Mouse (Mus musculus) erythroblast, embryonic 14.5 days (primary cell): ENCODE data around the gene Tecpr1. TPM values are rescaled to one million over a fixed set of nuclear protein-coding genes. Genes with fewer than 3 reads are reported as not detected.

ENCODE experiments used
- H3K27me3 ChIP-seq: 2 replicates; pipeline ENCODE4 v1.6.1; 2012; ENCODE audit warnings: inconsistent platforms; ENCODE audit not compliant: control insufficient read depth
- H3K36me3 ChIP-seq: 2 replicates; pipeline ENCODE4 v1.6.1; 2012; ENCODE audit warnings: mild to moderate bottlenecking, inconsistent platforms; ENCODE audit not compliant: control insufficient read depth
- H3K4me1 ChIP-seq: 2 replicates; pipeline ENCODE4 v1.6.1; 2012; ENCODE audit warnings: inconsistent platforms; ENCODE audit not compliant: control insufficient read depth
- H3K4me3 ChIP-seq: replicated peaks from 2 replicates; pipeline ENCODE3; 2012; ENCODE audit warnings: moderate library complexity, mild to moderate bottlenecking, inconsistent platforms
- H3K9me3 ChIP-seq: 2 replicates; pipeline ENCODE4 v1.6.1; 2012; ENCODE audit warnings: low read length, inconsistent platforms, mixed read lengths; ENCODE audit not compliant: control insufficient read depth
- GATA1 ChIP-seq: IDR thresholded peaks from 2 replicates; pipeline ENCODE4 v1.6.1; 2012; ENCODE audit warnings: low read length, inconsistent platforms, mixed read lengths
- TAL1 ChIP-seq: IDR thresholded peaks from 3 replicates; pipeline ENCODE4 v1.6.1; 2012; ENCODE audit warnings: low read length, inconsistent platforms, mixed read lengths
- polyA plus RNA-seq: library from polyadenylated mRNA; stranded (reverse); fragments of >175 nt; gene quantifications from 2 replicates; pipeline ENCODE4 v1.2.3, GENCODE M21; 2012

Tecpr1 gene
- polyA plus RNA-seq, 1 experiment: 0.09 TPM

GRCm38 (mm10) chr5:144223899-144224816 is 743 bp upstream of the Tecpr1 start:
- Histone ChIP-seq H3K4me3 (peak overlapping the region; percentile 68), H3K9me3 (no peaks in the 10 kb centered on the region), H3K36me3 (no peaks in the 10 kb centered on the region), H3K27me3 (no peaks in the 10 kb centered on the region), H3K4me1 (peaks cover 32% of the 10 kb centered on the region)
- TF ChIP-seq TAL1 (no peak), GATA1 (no peak)

GRCm38 (mm10) chr5:144222811-144223502 is 458 bp downstream of the Tecpr1 start:
- no peak for TF ChIP-seq TAL1
- TF ChIP-seq GATA1: no peak
- Histone ChIP-seq H3K9me3 (no peaks in the 10 kb centered on the region), H3K27me3 (no peaks in the 10 kb centered on the region), H3K36me3 (no peaks in the 10 kb centered on the region), H3K4me3 (peak overlapping the region; percentile 68), H3K4me1 (peaks cover 32% of the 10 kb centered on the region)

- Histone ChIP-seq H3K27me3 (no peaks in the 10 kb centered on the region), H3K4me3 (no peak overlapping the region), H3K4me1 (peaks cover 28% of the 10 kb centered on the region), H3K9me3 (no peaks in the 10 kb centered on the region), H3K36me3 (peaks cover under 1% of the 10 kb centered on the region; the same call in 1 of the 2 replicates)
- no peak for TF ChIP-seq TAL1
- TF ChIP-seq GATA1: no peak
Observed at GRCm38 (mm10) chr5:144221305-144221704, 2.1 kb downstream of the Tecpr1 start.

- no peaks in the 10 kb centered on the region for H3K9me3 ChIP-seq
- no peak for TF ChIP-seq GATA1
- TF ChIP-seq TAL1: no peak
- peaks cover 23% of the 10 kb centered on the region for H3K4me1 ChIP-seq
- peaks cover 5% of the 10 kb centered on the region; the same call in 1 of the 2 replicates for H3K36me3 ChIP-seq
- H3K4me3 ChIP-seq: no peak overlapping the region
- no peaks in the 10 kb centered on the region for H3K27me3 ChIP-seq
Observed at GRCm38 (mm10) chr5:144219936-144220335, 3.5 kb downstream of the Tecpr1 start.

GRCm38 (mm10) chr5:144219306-144219705 is 4.1 kb downstream of the Tecpr1 start:
- Histone ChIP-seq H3K27me3 (no peaks in the 10 kb centered on the region), H3K36me3 (peaks cover 5% of the 10 kb centered on the region; the same call in 1 of the 2 replicates), H3K9me3 (no peaks in the 10 kb centered on the region), H3K4me1 (peaks cover 18% of the 10 kb centered on the region), H3K4me3 (no peak overlapping the region)
- TF ChIP-seq GATA1 (no peak), TAL1 (no peak)

GRCm38 (mm10) chr5:144218061-144218460 is 5.4 kb downstream of the Tecpr1 start:
- Histone ChIP-seq H3K9me3 (no peaks in the 10 kb centered on the region), H3K4me3 (no peak overlapping the region), H3K27me3 (no peaks in the 10 kb centered on the region), H3K36me3 (peaks cover 5% of the 10 kb centered on the region; the same call in 1 of the 2 replicates), H3K4me1 (peaks cover 6% of the 10 kb centered on the region)
- TF ChIP-seq TAL1 (no peak), GATA1 (no peak)

- TF ChIP-seq TAL1: no peak
- TF ChIP-seq GATA1: no peak
- H3K4me1 ChIP-seq: no peaks in the 10 kb centered on the region
- no peaks in the 10 kb centered on the region for H3K27me3 ChIP-seq
- H3K4me3 ChIP-seq: no peak overlapping the region
- H3K9me3 ChIP-seq: no peaks in the 10 kb centered on the region
- peaks cover 5% of the 10 kb centered on the region; the same call in 1 of the 2 replicates for H3K36me3 ChIP-seq
Observed at GRCm38 (mm10) chr5:144215992-144216391, 7.4 kb downstream of the Tecpr1 start.

GRCm38 (mm10) chr5:144214453-144214852 is 9.0 kb downstream of the Tecpr1 start:
- H3K4me3 ChIP-seq: no peak overlapping the region
- no peaks in the 10 kb centered on the region for H3K9me3 ChIP-seq
- TF ChIP-seq TAL1 (no peak), GATA1 (no peak)
- no peaks in the 10 kb centered on the region for H3K4me1 ChIP-seq
- peaks cover 8% of the 10 kb centered on the region; the same call in 1 of the 2 replicates for H3K36me3 ChIP-seq
- no peaks in the 10 kb centered on the region for H3K27me3 ChIP-seq

GRCm38 (mm10) chr5:144207478-144207877 is 15.9 kb downstream of the Tecpr1 start:
- Histone ChIP-seq H3K4me1 (no peaks in the 10 kb centered on the region), H3K36me3 (peaks cover 11% of the 10 kb centered on the region; the same call in 1 of the 2 replicates), H3K4me3 (no peak overlapping the region), H3K9me3 (peaks cover under 1% of the 10 kb centered on the region), H3K27me3 (no peaks in the 10 kb centered on the region)
- TF ChIP-seq TAL1: no peak
- no peak for TF ChIP-seq GATA1
